ENCODE assay signal across 8 mouse cellular contexts in the genomic region with DNA sequence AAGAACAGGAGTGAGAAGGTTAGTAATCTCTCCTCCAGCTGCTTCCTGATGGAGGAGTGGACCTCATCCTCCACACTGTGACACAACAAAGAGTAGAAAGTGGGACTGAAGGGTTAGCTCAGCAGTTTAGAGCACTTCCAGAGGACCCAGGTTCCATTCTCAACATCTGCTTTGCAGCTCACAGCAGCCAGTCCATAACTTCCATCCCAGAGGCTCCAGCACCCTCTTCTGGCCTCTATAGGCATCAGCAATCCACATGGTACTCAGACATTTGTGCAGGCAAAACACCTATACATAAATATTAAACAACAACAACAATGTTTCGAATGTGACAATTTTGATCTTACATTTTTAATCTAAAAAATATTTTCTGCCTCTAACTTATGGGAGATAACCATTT. TPM values are rescaled to one million over a fixed set of nuclear protein-coding genes. Genes with fewer than 3 reads are reported as not detected.
DNase-seq lines count a peak whose midpoint lies in the region; TF ChIP-seq lines count a peak whose summit lies in the region.

No protein-coding gene starts in this region.

- WGBS in small intestine, adult 2 months = 86% methylated on average over 1 of the region's 1 CpGs

- intact Hi-C loops in gastrocnemius, adult 2 months (cut with DNase I) = loop anchor here (1.0 kb wide), 1 partner anchor 19 kb away; no protein-coding TSS in a partner anchor

- H3K4me1 ChIP-seq in small intestine, adult 2 months (ENCODE audit: control insufficient read depth, insufficient read depth, insufficient read length, low read length) = no peaks in the 10 kb centered on the region

- DNase-seq in gastrocnemius, adult 2 months = peak; percentile 17
- no peak for DNase-seq in gastrocnemius, adult 8-10 months (ENCODE audit: low spot score in 2 of 2)
- peak; percentile 36 to 37 for DNase-seq in B cell, adult 2 months
- DNase-seq in adrenal gland, postnatal 25 days = peak; percentile 7
- peak; percentile 22 to 47 for DNase-seq in kidney, postnatal 36 days
- DNase-seq in ovary, postnatal 14 days (ENCODE audit: low spot score) = no peak
- no peak for DNase-seq in layer of hippocampus, adult 11-12 months (ENCODE audit: low spot score)

- peaks cover 8% of the 10 kb centered on the region for H3K36me3 ChIP-seq in small intestine, adult 2 months (ENCODE audit: control insufficient read depth, insufficient read depth, low read length)

- H3K27ac ChIP-seq in gastrocnemius, adult 2 months = no peak overlapping the region
- no peak overlapping the region for H3K27ac ChIP-seq in small intestine, adult 2 months (ENCODE audit: insufficient read depth, low read depth, low read length)

- peak; percentile 66 for TF ChIP-seq CTCF in gastrocnemius, adult 2 months (IDR thresholded peaks at IDR 0.05)
- TF ChIP-seq CTCF in small intestine, adult 2 months (IDR thresholded peaks at IDR 0.05; ENCODE audit: extremely low read depth, insufficient read length, insufficient replicate concordance, low read depth, low read length) = peak; percentile 56; the same call in 1 of the 2 replicates

- H3K4me3 ChIP-seq in gastrocnemius, adult 2 months = no peak overlapping the region
- no peak overlapping the region for H3K4me3 ChIP-seq in small intestine, adult 2 months (ENCODE audit: low read depth, low read length)

- TF ChIP-seq POLR2A in small intestine, adult 2 months (IDR thresholded peaks at IDR 0.05; ENCODE audit: low read depth, low read length) = no peak

- H3K27me3 ChIP-seq in small intestine, adult 2 months (ENCODE audit: control insufficient read depth, insufficient read depth, low read length) = no peaks in the 10 kb centered on the region

RNA-seq across cellular contexts. Expression of gene Relch, which starts 16.9 kb away (rescaled TPM):
- 10 to 100 TPM in 1 of 2 experiments, 1 to 10 TPM in 1; 9.6 to 11.3 TPM for total RNA-seq in gastrocnemius, adult 2 months (2021)
- 10 to 100 TPM in 1 of 4 experiments, 1 to 10 TPM in 3; 7.3 to 10.3 (median 8.8) TPM for total RNA-seq in gastrocnemius, adult 8-10 months (2022)
- total RNA-seq in adrenal gland, postnatal 25 days (2021) = 41.3 and 47.6 TPM in 2 replicates
- polyA plus RNA-seq in small intestine, adult 2 months (2012; rRNA removed) = 14.3 and 32.9 TPM in 2 replicates

RNA-seq across cellular contexts. Expression of gene Pign, which starts 17.1 kb away (rescaled TPM):
- 10 to 100 TPM in 1 of 2 experiments, 1 to 10 TPM in 1; 6.8 to 11.2 TPM for total RNA-seq in gastrocnemius, adult 2 months (2021)
- 10 to 100 TPM in 1 of 4 experiments, 1 to 10 TPM in 3; 7.5 to 11.2 (median 8.3) TPM for total RNA-seq in gastrocnemius, adult 8-10 months (2022)
- 40.5 and 52.5 TPM in 2 replicates for total RNA-seq in adrenal gland, postnatal 25 days (2021)
- polyA plus RNA-seq in small intestine, adult 2 months (2012; rRNA removed) = 1.7 and 4.8 TPM in 2 replicates

Comparison
In these comparisons a context has a peak if more than half of its experiments do, and no peak if none do; other contexts are left out.
1. DNase-seq: peak in gastrocnemius, adult 2 months (single experiment), B cell, adult 2 months (2 of 2), adrenal gland, postnatal 25 days (single experiment) and kidney, postnatal 36 days (2 of 2); none in gastrocnemius, adult 8-10 months (0 of 2), ovary, postnatal 14 days (single experiment) and layer of hippocampus, adult 11-12 months (single experiment).